Mouse (Mus musculus) hindbrain, postnatal 0 days (tissue): ENCODE measurements around the gene Lgals1. TPM values are rescaled to one million over a fixed set of nuclear protein-coding genes. Genes with fewer than 3 reads are reported as not detected.

Experiments used
- ATAC-seq: fragments of 200-750 bp; cut with Nextera tagmentation; 2 replicates; pipeline ENCODE4 v1.8.0; 2017; ENCODE audit warnings: mild to moderate bottlenecking, moderate TSS enrichment, moderate library complexity
- DNase-seq: peaks from one replicate; pipeline ENCODE4 v3.0.0-alpha.2; 2015; ENCODE audit warnings: low spot score
- H3K27ac ChIP-seq: fragments of 300-500 bp; sonication (generic); 2 replicates; pipeline ENCODE4 v1.5.1; 2014; ENCODE audit warnings: mild to moderate bottlenecking
- H3K27me3 ChIP-seq: fragments of 300-500 bp; sonication (generic); 2 replicates; pipeline ENCODE4 v1.6.1; 2014; ENCODE audit warnings: low read length, mixed read lengths; ENCODE audit not compliant: insufficient read depth
- H3K36me3 ChIP-seq: fragments of 300-500 bp; sonication (generic); 2 replicates; pipeline ENCODE4 v1.6.1; 2014; ENCODE audit warnings: low read length, mixed read lengths; ENCODE audit not compliant: insufficient read depth
- H3K4me1 ChIP-seq: fragments of 300-500 bp; sonication (generic); 2 replicates; pipeline ENCODE4 v1.6.1; 2014; ENCODE audit warnings: antibody characterized with exemption, low read length, mixed read lengths; ENCODE audit not compliant: insufficient read depth
- H3K4me2 ChIP-seq: fragments of 300-500 bp; sonication (generic); 2 replicates; pipeline ENCODE4 v1.6.1; 2014; ENCODE audit warnings: low read depth, mild to moderate bottlenecking, low read length, moderate library complexity, mixed read lengths
- H3K4me3 ChIP-seq: fragments of 300-500 bp; sonication (generic); 2 replicates; pipeline ENCODE4 v1.5.1; 2014; ENCODE audit warnings: low read length
- H3K9ac ChIP-seq: fragments of 300-500 bp; sonication (generic); replicated peaks from 2 replicates; pipeline ENCODE4 v1.6.1; 2014; ENCODE audit warnings: mild to moderate bottlenecking, low read length, moderate library complexity, mixed read lengths
- H3K9me3 ChIP-seq: fragments of 300-500 bp; sonication (generic); 2 replicates; pipeline ENCODE4 v1.6.1; 2016; ENCODE audit warnings: low read length, mixed read lengths
- CTCF ChIP-seq: IDR thresholded peaks from 2 replicates; pipeline ENCODE4 v1.5.1; 2016; ENCODE audit warnings: antibody characterized with exemption, control low read depth, low read depth
- WGBS: fragments of 180-500 bp; shearing (Covaris S2); extraction: QIAGEN DNeasy Blood & Tissue Kit; methylation state at CpG from one replicate; pipeline ENCODE4 v1.1.7; 2014; 5-methylcytosine and 5-hydroxymethylcytosine counted together
- polyA plus RNA-seq: library from polyadenylated mRNA; unstranded; fragments of >200 nt; fragmentation: Nextera tagmentation; extraction: Ambion mirVana; gene quantifications from 2 replicates; pipeline ENCODE4 v1.2.1, GENCODE M21; 2015
- total RNA-seq: library from RNA; depleted of rRNA; stranded (reverse); fragments of >200 nt; gene quantifications from 2 replicates; pipeline ENCODE4 v1.2.3, GENCODE M21; 2014

Gene Lgals1
- total and polyA plus RNA-seq, 2 experiments from 2014 or later, result 67.6 to 144 TPM

GRCm38 (mm10) chr15:78908399-78908798 lies 18.1 kb upstream of the Lgals1 start:
- Histone ChIP-seq H3K4me1 (0 out of 2 replicates have a peak, but pooled peaks cover 3% of the 10 kb centered on the region), H3K9ac (no peak overlapping the region), H3K27ac (no peak overlapping the region), H3K9me3 (no peaks in the 10 kb centered on the region), H3K4me3 (no peak overlapping the region), H3K4me2 (no peak overlapping the region), H3K27me3 (no peaks in the 10 kb centered on the region), H3K36me3 (no peaks in the 10 kb centered on the region; the same call in 1 of the 2 replicates)
- WGBS, result 89% methylated on average over 7 of the region's 7 CpGs
- no peak for TF ChIP-seq CTCF
- DNase-seq (no peak), ATAC-seq (no peak)

GRCm38 (mm10) chr15:78908982-78909381 lies 17.5 kb upstream of the Lgals1 start:
- ATAC-seq (no peak), DNase-seq (no peak)
- H3K9me3 ChIP-seq, result no peaks in the 10 kb centered on the region
- H3K4me3 ChIP-seq, result no peak overlapping the region
- no peak for TF ChIP-seq CTCF
- no peaks in the 10 kb centered on the region; the same call in 1 of the 2 replicates for H3K36me3 ChIP-seq
- 91% methylated on average over 8 of the region's 8 CpGs for WGBS
- no peaks in the 10 kb centered on the region for H3K27me3 ChIP-seq
- H3K27ac ChIP-seq, result no peak overlapping the region
- no peak overlapping the region for H3K9ac ChIP-seq
- H3K4me1 ChIP-seq, result 0 out of 2 replicates have a peak, but pooled peaks cover 3% of the 10 kb centered on the region
- no peak overlapping the region for H3K4me2 ChIP-seq

GRCm38 (mm10) chr15:78912040-78912439 lies 14.5 kb upstream of the Lgals1 start:
- TF ChIP-seq CTCF, result peak; percentile 73
- 33% methylated on average over 9 of the region's 9 CpGs for WGBS
- Histone ChIP-seq H3K9me3 (no peaks in the 10 kb centered on the region), H3K4me2 (no peak overlapping the region), H3K36me3 (no peaks in the 10 kb centered on the region; the same call in 1 of the 2 replicates), H3K27me3 (no peaks in the 10 kb centered on the region), H3K4me3 (no peak overlapping the region), H3K4me1 (peaks cover 20% of the 10 kb centered on the region), H3K27ac (no peak overlapping the region), H3K9ac (no peak overlapping the region; the same call in 1 of the 2 replicates)
- ATAC-seq, result no peak
- DNase-seq, result peak; percentile 65

GRCm38 (mm10) chr15:78913632-78914090 lies 12.9 kb upstream of the Lgals1 start, which contains the start of gene Pdxp:
Pdxp (plus strand) TSS chr15:78913919.
- H3K4me1 ChIP-seq, result peaks cover 20% of the 10 kb centered on the region
- H3K4me3 ChIP-seq, result peak within 1 kb of the TSS; percentile 71
- H3K9me3 ChIP-seq, result no peaks in the 10 kb centered on the region
- no peaks in the 10 kb centered on the region; the same call in 1 of the 2 replicates for H3K36me3 ChIP-seq
- H3K4me2 ChIP-seq, result peak within 1 kb of the TSS; percentile 86
- peak within 1 kb of the TSS; percentile 98 for H3K27ac ChIP-seq
- DNase-seq (peak; percentile 99), ATAC-seq (peak; percentile 95)
- no peaks in the 10 kb centered on the region for H3K27me3 ChIP-seq
- H3K9ac ChIP-seq, result peak within 1 kb of the TSS; percentile 86
- TF ChIP-seq CTCF, result no peak
- under 1% methylated on average over 51 of the region's 51 CpGs for WGBS

- ATAC-seq, result peak; percentile 72
- Histone ChIP-seq H3K4me2 (peak overlapping the region; percentile 86), H3K36me3 (peaks cover 4% of the 10 kb centered on the region; the same call in 1 of the 2 replicates), H3K4me3 (peak overlapping the region; percentile 71), H3K9me3 (no peaks in the 10 kb centered on the region), H3K9ac (peak overlapping the region; percentile 86), H3K27ac (peak overlapping the region; percentile 98), H3K27me3 (no peaks in the 10 kb centered on the region), H3K4me1 (peaks cover 20% of the 10 kb centered on the region)
- TF ChIP-seq CTCF, result no peak; the same call in none of the 2 replicates
- DNase-seq, result peak; percentile 80
- WGBS, result under 1% methylated on average over 85 of the region's 87 CpGs
Measured at GRCm38 (mm10) chr15:78914091-78914822, 12.3 kb upstream of the Lgals1 start.

GRCm38 (mm10) chr15:78914823-78915659 lies 11.5 kb upstream of the Lgals1 start:
- Histone ChIP-seq H3K36me3 (peaks cover 8% of the 10 kb centered on the region; the same call in 1 of the 2 replicates), H3K4me2 (peak overlapping the region; percentile 86), H3K9me3 (no peaks in the 10 kb centered on the region), H3K27me3 (no peaks in the 10 kb centered on the region), H3K4me3 (peak overlapping the region; percentile 71), H3K9ac (peak overlapping the region; percentile 86), H3K4me1 (peaks cover 20% of the 10 kb centered on the region), H3K27ac (peak overlapping the region; percentile 98; the same call in 1 of the 2 replicates)
- ATAC-seq (no peak), DNase-seq (no peak)
- 51% methylated on average over 8 of the region's 8 CpGs for whole genome bisulfite sequencing
- TF ChIP-seq CTCF, result no peak
